Mouse (Mus musculus): Measurements from ENCODE around the gene Rras2. TPM values are rescaled to one million over a fixed set of nuclear protein-coding genes. Genes with fewer than 3 reads are reported as not detected.

Rras2 gene
- total RNA-seq, 2 experiments from 2014 or later, result 13.9 to 18.5 TPM

- DNase-seq, result peak; percentile 20
Observed at GRCm38 (mm10) chr7:114071851-114072616, 45.5 kb downstream of the Rras2 start.

GRCm38 (mm10) chr7:114071395-114071794, 46.2 kb downstream of the Rras2 start:
- DNase-seq, result no peak

- DNase-seq, result no peak
Observed at GRCm38 (mm10) chr7:114070458-114070840, 47.1 kb downstream of the Rras2 start.

GRCm38 (mm10) chr7:114069726-114070457, 47.7 kb downstream of the Rras2 start:
- no peak for DNase-seq

GRCm38 (mm10) chr7:114068956-114069533, 48.5 kb downstream of the Rras2 start:
- DNase-seq, result no peak

GRCm38 (mm10) chr7:114066529-114067178, 50.9 kb downstream of the Rras2 start:
- peak; percentile 56 for DNase-seq

GRCm38 (mm10) chr7:114065407-114066185, 52.0 kb downstream of the Rras2 start:
- no peak for DNase-seq

GRCm38 (mm10) chr7:114063966-114064365, 53.6 kb downstream of the Rras2 start:
- DNase-seq, result no peak

- no peak for DNase-seq
Observed at GRCm38 (mm10) chr7:114063534-114063933, 54.0 kb downstream of the Rras2 start.

- DNase-seq, result no peak
Observed at GRCm38 (mm10) chr7:114062451-114062850, 55.1 kb downstream of the Rras2 start.

GRCm38 (mm10) chr7:114060445-114060844, 57.1 kb downstream of the Rras2 start:
- DNase-seq, result no peak

GRCm38 (mm10) chr7:114058927-114059441, 58.6 kb downstream of the Rras2 start:
- no peak for DNase-seq

GRCm38 (mm10) chr7:114058166-114058565, 59.4 kb downstream of the Rras2 start:
- DNase-seq, result no peak

GRCm38 (mm10) chr7:114053720-114054119, 63.9 kb downstream of the Rras2 start:
- DNase-seq, result no peak

GRCm38 (mm10) chr7:114045814-114046213, 71.8 kb downstream of the Rras2 start:
- DNase-seq, result no peak

GRCm38 (mm10) chr7:114043929-114044549, 73.5 kb downstream of the Rras2 start:
- DNase-seq, result no peak

- DNase-seq, result no peak
Observed at GRCm38 (mm10) chr7:114042973-114043928, 74.3 kb downstream of the Rras2 start.

GRCm38 (mm10) chr7:114041349-114041748, 76.2 kb downstream of the Rras2 start:
- DNase-seq, result no peak

GRCm38 (mm10) chr7:114037237-114037636, 80.3 kb downstream of the Rras2 start:
- DNase-seq, result no peak

GRCm38 (mm10) chr7:114029596-114029995, 88.0 kb downstream of the Rras2 start:
- DNase-seq, result peak; percentile 82
